ENCODE assay signal across 19 mouse cellular contexts in genomic region chr2:69099147-69099546, GRCm38 (mm10). TPM values are rescaled to one million over a fixed set of nuclear protein-coding genes. Genes with fewer than 3 reads are reported as not detected.
"Had no signal": no experiment of that assay in that cellular context is flagged by ENCODE, and none has a peak within 500 bp of the region (broad histone marks: within the 10 kb centered on the region; RNA-seq: fewer than 3 reads in every experiment).

No protein-coding gene starts in this region.

- H3K4me2 ChIP-seq: liver, embryonic 15.5 days; lung, embryonic 15.5 days; midbrain, embryonic 12.5 days; neural tube, embryonic 12.5 days; stomach, embryonic 15.5 days had no signal

- H3K9me3 ChIP-seq: liver, embryonic 15.5 days; lung, embryonic 15.5 days; midbrain, embryonic 10.5 days; midbrain, embryonic 12.5 days; neural tube, embryonic 12.5 days; stomach, embryonic 15.5 days had no signal

- H3K27ac ChIP-seq: liver, embryonic 15.5 days; lung, embryonic 15.5 days; midbrain, embryonic 10.5 days; midbrain, embryonic 12.5 days; neural tube, embryonic 12.5 days; stomach, embryonic 15.5 days; stomach, postnatal 0 days had no signal

- H3K4me3 ChIP-seq: liver, embryonic 15.5 days; lung, embryonic 15.5 days; midbrain, embryonic 10.5 days; midbrain, embryonic 12.5 days; neural tube, embryonic 12.5 days; stomach, embryonic 15.5 days had no signal

- H3K27me3 ChIP-seq: liver, embryonic 15.5 days; lung, embryonic 15.5 days; midbrain, embryonic 12.5 days; neural tube, embryonic 12.5 days; stomach, embryonic 15.5 days had no signal

- H3K4me1 ChIP-seq: liver, embryonic 15.5 days; lung, embryonic 15.5 days; midbrain, embryonic 12.5 days; neural tube, embryonic 12.5 days; stomach, embryonic 15.5 days had no signal

- H3K9ac ChIP-seq: liver, embryonic 15.5 days; liver, postnatal 0 days; lung, embryonic 15.5 days; midbrain, embryonic 12.5 days; neural tube, embryonic 12.5 days; stomach, embryonic 15.5 days had no signal

- H3K36me3 ChIP-seq: liver, embryonic 15.5 days; lung, embryonic 15.5 days; midbrain, embryonic 10.5 days; midbrain, embryonic 12.5 days; neural tube, embryonic 12.5 days; stomach, embryonic 15.5 days had no signal

- ATAC-seq: liver, postnatal 0 days; lung, postnatal 0 days; midbrain, embryonic 16.5 days had no signal

- DNase-seq: liver, postnatal 0 days; lung, adult 2 months; lung, postnatal 14 days; lung, postnatal 4 days; midbrain, embryonic 14.5 days; right cerebral cortex, postnatal 14 days; thymus, adult 2 months; thymus, postnatal 25 days; thymus, postnatal 4 days had no signal

RNA-seq across cellular contexts. Expression of gene Nostrin, which starts 36.5 kb away (rescaled TPM):
- total RNA-seq: megakaryocyte-erythroid progenitor cell, adult 5-6 weeks had no signal
